Mouse (Mus musculus): ENCODE measurements around the gene Leng9. TPM values are rescaled to one million over a fixed set of nuclear protein-coding genes. Genes with fewer than 3 reads are reported as not detected.

The Leng9 gene
- total RNA-seq, 2 experiments from 2014 or later: 2.4 to 3.6 TPM

Other genes starting within 250 kb of the Leng9 start
- under 1 TPM; 0.38 to 0.58 TPM for gene Lilra6, start 234.9 kb downstream of the Leng9 start, total RNA-seq (2021)
- 1 to 10 TPM; 1.8 to 3.0 TPM for gene Lair1, start 87.2 kb downstream of the Leng9 start, total RNA-seq (2021)
- 1 to 10 TPM in 1 of 2 experiments, under 1 TPM in 1; 0.89 to 2.6 TPM for gene Ttyh1, start 31.0 kb downstream of the Leng9 start, total RNA-seq (2021)
- gene Leng8, start 13.3 kb downstream of the Leng9 start, total RNA-seq (2021): 10 to 100 TPM; 30.4 to 45.7 TPM
- gene Cdc42ep5, start 14.5 kb upstream of the Leng9 start, total RNA-seq (2021): 1 to 10 TPM; 4.6 to 6.2 TPM
- 1 to 10 TPM in 1 of 2 experiments, under 1 TPM in 1; 0.80 to 1.0 TPM for gene Lilra5, start 87.4 kb upstream of the Leng9 start, total RNA-seq (2021)
- not detected for gene Ncr1, start 187.3 kb upstream of the Leng9 start, total RNA-seq (2021)
- gene Gp6, start 247.4 kb upstream of the Leng9 start, total RNA-seq (2021): under 1 TPM; 0.36 to 0.60 TPM